Mouse (Mus musculus): ENCODE results near the gene Atrnl1. TPM values are rescaled to one million over a fixed set of nuclear protein-coding genes. Genes with fewer than 3 reads are reported as not detected.

The Atrnl1 gene
- polyA plus RNA-seq, 1 experiment from 2014 or later = 5.1 TPM

- no peak for DNase-seq (ENCODE audit: low spot score)
- no peaks in the 10 kb centered on the region for H3K27me3 ChIP-seq (ENCODE audit: insufficient read depth, poor library complexity, severe bottlenecking)
- no peak overlapping the region for H3K27ac ChIP-seq
- H3K4me3 ChIP-seq = no peak overlapping the region
- no peaks in the 10 kb centered on the region for H3K9me3 ChIP-seq
- peaks cover 13% of the 10 kb centered on the region for H3K4me1 ChIP-seq
- 75% methylated on average over 5 of the region's 5 CpGs for WGBS
- H3K36me3 ChIP-seq = no peaks in the 10 kb centered on the region
Observed at GRCm38 (mm10) chr19:57590895-57591294, 19.9 kb upstream of the Atrnl1 start.

GRCm38 (mm10) chr19:57591631-57592030 lies 19.2 kb upstream of the Atrnl1 start:
- Histone ChIP-seq H3K4me3 (no peak overlapping the region), H3K9me3 (no peaks in the 10 kb centered on the region), H3K27ac (no peak overlapping the region), H3K27me3 (ENCODE audit: insufficient read depth, poor library complexity, severe bottlenecking) (no peaks in the 10 kb centered on the region), H3K36me3 (no peaks in the 10 kb centered on the region), H3K4me1 (peaks cover 6% of the 10 kb centered on the region; the same call in 1 of the 2 replicates)
- DNase-seq (ENCODE audit: low spot score) = no peak
- 76% methylated on average over 10 of the region's 10 CpGs for WGBS

- Histone ChIP-seq H3K4me1 (peaks cover 6% of the 10 kb centered on the region; the same call in 1 of the 2 replicates), H3K4me3 (no peak overlapping the region), H3K27ac (no peak overlapping the region), H3K27me3 (ENCODE audit: insufficient read depth, poor library complexity, severe bottlenecking) (no peaks in the 10 kb centered on the region), H3K36me3 (no peaks in the 10 kb centered on the region), H3K9me3 (no peaks in the 10 kb centered on the region)
- DNase-seq (ENCODE audit: low spot score) = no peak
- WGBS = 79% methylated on average over 2 of the region's 2 CpGs
Observed at GRCm38 (mm10) chr19:57592355-57592754, 18.5 kb upstream of the Atrnl1 start.

- Histone ChIP-seq H3K27ac (no peak overlapping the region), H3K9me3 (no peaks in the 10 kb centered on the region), H3K4me1 (peaks cover 10% of the 10 kb centered on the region), H3K4me3 (no peak overlapping the region), H3K27me3 (ENCODE audit: insufficient read depth, poor library complexity, severe bottlenecking) (no peaks in the 10 kb centered on the region), H3K36me3 (no peaks in the 10 kb centered on the region)
- DNase-seq (ENCODE audit: low spot score) = no peak
- WGBS = 81% methylated on average over 8 of the region's 8 CpGs
Observed at GRCm38 (mm10) chr19:57599126-57599525, 11.7 kb upstream of the Atrnl1 start.

- H3K9me3 ChIP-seq = no peaks in the 10 kb centered on the region
- H3K4me1 ChIP-seq = peaks cover 12% of the 10 kb centered on the region
- no peak overlapping the region for H3K4me3 ChIP-seq
- H3K27me3 ChIP-seq (ENCODE audit: insufficient read depth, poor library complexity, severe bottlenecking) = no peaks in the 10 kb centered on the region
- H3K36me3 ChIP-seq = no peaks in the 10 kb centered on the region
- DNase-seq (ENCODE audit: low spot score) = no peak
- H3K27ac ChIP-seq = peak overlapping the region; percentile 17; the same call in 1 of the 2 replicates
- 63% methylated on average over 16 of the region's 16 CpGs for WGBS
Observed at GRCm38 (mm10) chr19:57600233-57600929, 10.5 kb upstream of the Atrnl1 start.

GRCm38 (mm10) chr19:57600930-57601328 lies 9.9 kb upstream of the Atrnl1 start:
- Histone ChIP-seq H3K27ac (no peak overlapping the region), H3K4me1 (peaks cover 12% of the 10 kb centered on the region), H3K4me3 (no peak overlapping the region), H3K36me3 (no peaks in the 10 kb centered on the region), H3K9me3 (no peaks in the 10 kb centered on the region), H3K27me3 (ENCODE audit: insufficient read depth, poor library complexity, severe bottlenecking) (no peaks in the 10 kb centered on the region)
- DNase-seq (ENCODE audit: low spot score) = no peak
- WGBS = 87% methylated on average over 2 of the region's 2 CpGs

- Histone ChIP-seq H3K27ac (peak overlapping the region; percentile 22; the same call in 1 of the 2 replicates), H3K4me3 (no peak overlapping the region), H3K4me1 (peaks cover 12% of the 10 kb centered on the region), H3K27me3 (ENCODE audit: insufficient read depth, poor library complexity, severe bottlenecking) (no peaks in the 10 kb centered on the region), H3K36me3 (no peaks in the 10 kb centered on the region), H3K9me3 (no peaks in the 10 kb centered on the region)
- peak; percentile 80 for DNase-seq (ENCODE audit: low spot score)
- 51% methylated on average over 3 of the region's 3 CpGs for WGBS
Observed at GRCm38 (mm10) chr19:57603593-57603992, 7.2 kb upstream of the Atrnl1 start.

GRCm38 (mm10) chr19:57605941-57606340 lies 4.9 kb upstream of the Atrnl1 start:
- DNase-seq (ENCODE audit: low spot score) = no peak
- H3K9me3 ChIP-seq = no peaks in the 10 kb centered on the region
- 86% methylated on average over 3 of the region's 3 CpGs for WGBS
- no peaks in the 10 kb centered on the region for H3K36me3 ChIP-seq
- H3K27me3 ChIP-seq (ENCODE audit: insufficient read depth, poor library complexity, severe bottlenecking) = no peaks in the 10 kb centered on the region
- H3K27ac ChIP-seq = no peak overlapping the region
- H3K4me1 ChIP-seq = peaks cover 10% of the 10 kb centered on the region; the same call in 1 of the 2 replicates
- H3K4me3 ChIP-seq = no peak overlapping the region

GRCm38 (mm10) chr19:57606351-57606750 lies 4.5 kb upstream of the Atrnl1 start:
- no peaks in the 10 kb centered on the region for H3K27me3 ChIP-seq (ENCODE audit: insufficient read depth, poor library complexity, severe bottlenecking)
- WGBS = 89% methylated on average over 10 of the region's 10 CpGs
- no peaks in the 10 kb centered on the region for H3K36me3 ChIP-seq
- H3K9me3 ChIP-seq = no peaks in the 10 kb centered on the region
- no peak for DNase-seq (ENCODE audit: low spot score)
- no peak overlapping the region for H3K27ac ChIP-seq
- H3K4me1 ChIP-seq = peaks cover 10% of the 10 kb centered on the region; the same call in 1 of the 2 replicates
- no peak overlapping the region for H3K4me3 ChIP-seq

GRCm38 (mm10) chr19:57609361-57610057 lies 1.3 kb upstream of the Atrnl1 start:
- Histone ChIP-seq H3K4me3 (peak overlapping the region; percentile 82), H3K27me3 (ENCODE audit: insufficient read depth, poor library complexity, severe bottlenecking) (no peaks in the 10 kb centered on the region), H3K9me3 (no peaks in the 10 kb centered on the region), H3K4me1 (peaks cover 11% of the 10 kb centered on the region), H3K27ac (peak overlapping the region; percentile 100), H3K36me3 (no peaks in the 10 kb centered on the region)
- no peak for DNase-seq (ENCODE audit: low spot score)
- 14% methylated on average over 12 of the region's 12 CpGs for WGBS

GRCm38 (mm10) chr19:57610058-57610475 lies 767 bp upstream of the Atrnl1 start:
- no peaks in the 10 kb centered on the region for H3K36me3 ChIP-seq
- H3K27ac ChIP-seq = peak overlapping the region; percentile 100
- no peak for DNase-seq (ENCODE audit: low spot score)
- peaks cover 11% of the 10 kb centered on the region for H3K4me1 ChIP-seq
- no peaks in the 10 kb centered on the region for H3K9me3 ChIP-seq
- under 1% methylated on average over 21 of the region's 21 CpGs for WGBS
- H3K27me3 ChIP-seq (ENCODE audit: insufficient read depth, poor library complexity, severe bottlenecking) = no peaks in the 10 kb centered on the region
- H3K4me3 ChIP-seq = peak overlapping the region; percentile 82

GRCm38 (mm10) chr19:57611291-57612178 lies 701 bp downstream of the Atrnl1 start:
- H3K27me3 ChIP-seq (ENCODE audit: insufficient read depth, poor library complexity, severe bottlenecking) = no peaks in the 10 kb centered on the region
- H3K27ac ChIP-seq = peak overlapping the region; percentile 100
- peaks cover 11% of the 10 kb centered on the region for H3K4me1 ChIP-seq
- DNase-seq (ENCODE audit: low spot score) = peak; percentile 82
- no peaks in the 10 kb centered on the region for H3K36me3 ChIP-seq
- H3K4me3 ChIP-seq = peak overlapping the region; percentile 82
- 2% methylated on average over 57 of the region's 57 CpGs for WGBS
- H3K9me3 ChIP-seq = no peaks in the 10 kb centered on the region

GRCm38 (mm10) chr19:57612179-57612472 lies 1.3 kb downstream of the Atrnl1 start:
- 20% methylated on average over 2 of the region's 2 CpGs for WGBS
- Histone ChIP-seq H3K27me3 (ENCODE audit: insufficient read depth, poor library complexity, severe bottlenecking) (no peaks in the 10 kb centered on the region), H3K27ac (0 out of 2 replicates have a peak overlapping the region, but pooled peaks have one; percentile 100), H3K4me3 (peak overlapping the region; percentile 82), H3K9me3 (no peaks in the 10 kb centered on the region), H3K4me1 (peaks cover 11% of the 10 kb centered on the region), H3K36me3 (no peaks in the 10 kb centered on the region)
- no peak for DNase-seq (ENCODE audit: low spot score)
